ENCODE assay signal across 8 mouse cellular contexts in genomic region chr3:107332127-107332959, GRCm38 (mm10). TPM values are rescaled to one million over a fixed set of nuclear protein-coding genes. Genes with fewer than 3 reads are reported as not detected.
DNase-seq lines count a peak whose midpoint lies in the region; ATAC-seq and TF ChIP-seq lines count a peak whose summit lies in the region.

No protein-coding gene starts in this region.

- ATAC-seq in forebrain, embryonic 16.5 days = peak; percentile 7; the same call in 1 of the 2 replicates
- peak; percentile 15 for ATAC-seq in hindbrain, embryonic 11.5 days (ENCODE audit: low FRiP score)
- ATAC-seq in megakaryocyte progenitor cell, adult 5-6 weeks (replicated peaks; ENCODE audit: poor library complexity) = no peak

- DNase-seq in ES-E14 (ENCODE audit: low read depth, low spot score) = no peak
- DNase-seq in hindbrain, embryonic 11.5 days (ENCODE audit: low spot score) = peak; percentile 56
- DNase-seq in left cerebral cortex, adult 11 months (ENCODE audit: low spot score) = peak; percentile 29
- peak in 1 of 2 experiments; percentile 12 for DNase-seq in spleen, adult 2 months (ENCODE audit: low read depth in 1 of 2, low spot score in 2 of 2)

- H3K4me3 ChIP-seq in ES-E14 (ENCODE audit: insufficient read depth in 1 of 2, low read depth in 1 of 2, low read length in 2 of 2, poor library complexity in 1 of 2, severe bottlenecking in 1 of 2) = peak overlapping the region; percentile 98 to 99
- peak overlapping the region; percentile 86 for H3K4me3 ChIP-seq in bone marrow, adult 2 months (replicated peaks; ENCODE audit: control insufficient read depth, low read depth, low read length)
- H3K4me3 ChIP-seq in forebrain, embryonic 16.5 days (replicated peaks; ENCODE audit: low read length) = peak overlapping the region; percentile 98
- H3K4me3 ChIP-seq in hindbrain, embryonic 11.5 days (ENCODE audit: low read depth, low read length) = peak overlapping the region; percentile 96
- H3K4me3 ChIP-seq in macrophage (ENCODE audit: inconsistent target) = peak overlapping the region; percentile 50
- H3K4me3 ChIP-seq in spleen, adult 2 months (ENCODE audit: extremely low read depth, insufficient read depth, insufficient read length) = peak overlapping the region; percentile 96

- H3K79me2 ChIP-seq in macrophage (ENCODE audit: inconsistent target) = peaks cover 55% of the 10 kb centered on the region

- H3K27me3 ChIP-seq in forebrain, embryonic 16.5 days (replicated peaks; ENCODE audit: control insufficient read depth, insufficient read depth, low read length) = no peaks in the 10 kb centered on the region
- H3K27me3 ChIP-seq in hindbrain, embryonic 11.5 days (ENCODE audit: control insufficient read depth, insufficient read depth, low read length) = no peaks in the 10 kb centered on the region
- H3K27me3 ChIP-seq in spleen, adult 2 months (ENCODE audit: control insufficient read depth, insufficient read depth, low read length) = no peaks in the 10 kb centered on the region

- no peak for TF ChIP-seq CTCF in bone marrow, adult 2 months (IDR thresholded peaks at IDR 0.05; ENCODE audit: control insufficient read depth, insufficient read depth, low read length)
- no peak for TF ChIP-seq CTCF in spleen, adult 2 months (IDR thresholded peaks at IDR 0.05; ENCODE audit: extremely low read depth, insufficient read depth, insufficient read length, insufficient replicate concordance)

- H3K4me1 ChIP-seq in ES-E14 (ENCODE audit: control insufficient read depth in 2 of 2, insufficient read depth in 2 of 2, low read length in 2 of 2, poor library complexity in 1 of 2) = peaks cover 12 to 15% of the 10 kb centered on the region in 2 experiments
- peaks cover 2% of the 10 kb centered on the region; the same call in 1 of the 2 replicates for H3K4me1 ChIP-seq in bone marrow, adult 2 months (ENCODE audit: control insufficient read depth, insufficient read depth, low read length)
- H3K4me1 ChIP-seq in forebrain, embryonic 16.5 days (replicated peaks; ENCODE audit: control insufficient read depth, insufficient read depth, low read length) = peaks cover 25% of the 10 kb centered on the region
- peaks cover 15% of the 10 kb centered on the region for H3K4me1 ChIP-seq in hindbrain, embryonic 11.5 days (replicated peaks; ENCODE audit: control insufficient read depth, insufficient read depth, low read length)
- H3K4me1 ChIP-seq in spleen, adult 2 months (ENCODE audit: control insufficient read depth, insufficient read depth, insufficient read length) = peaks cover 13% of the 10 kb centered on the region; the same call in 1 of the 2 replicates

- peak overlapping the region; percentile 84 for H3K4me2 ChIP-seq in forebrain, embryonic 16.5 days (ENCODE audit: low read length)
- H3K4me2 ChIP-seq in hindbrain, embryonic 11.5 days (replicated peaks; ENCODE audit: low read depth, low read length) = peak overlapping the region; percentile 93

- peak overlapping the region; percentile 98 for H3K9ac ChIP-seq in ES-E14 (ENCODE audit: insufficient read depth, low read depth, low read length, poor library complexity, severe bottlenecking)
- peak overlapping the region; percentile 84 for H3K9ac ChIP-seq in forebrain, embryonic 16.5 days (replicated peaks; ENCODE audit: low read depth, low read length)
- H3K9ac ChIP-seq in hindbrain, embryonic 11.5 days (ENCODE audit: low read depth, low read length) = peak overlapping the region; percentile 92

- no peaks in the 10 kb centered on the region for H3K9me3 ChIP-seq in ES-E14 (ENCODE audit: control insufficient read depth, insufficient read depth, low read depth, low read length)
- no peaks in the 10 kb centered on the region for H3K9me3 ChIP-seq in forebrain, embryonic 16.5 days (ENCODE audit: control insufficient read depth, low read length)
- H3K9me3 ChIP-seq in hindbrain, embryonic 11.5 days (ENCODE audit: control insufficient read depth, low read length) = no peaks in the 10 kb centered on the region

- no peak for TF ChIP-seq POLR2A in bone marrow, adult 2 months (IDR thresholded peaks at IDR 0.05; ENCODE audit: borderline replicate concordance, control insufficient read depth, low read depth, low read length)
- no peak for TF ChIP-seq POLR2A in spleen, adult 2 months (IDR thresholded peaks at IDR 0.05; ENCODE audit: low read depth, low read length)

- H3K36me3 ChIP-seq in ES-E14 (ENCODE audit: control insufficient read depth, insufficient read depth, low read length, poor library complexity, severe bottlenecking) = peaks cover 26% of the 10 kb centered on the region
- peaks cover 6% of the 10 kb centered on the region; the same call in 1 of the 2 replicates for H3K36me3 ChIP-seq in forebrain, embryonic 16.5 days (ENCODE audit: control insufficient read depth, insufficient read depth)
- no peaks in the 10 kb centered on the region for H3K36me3 ChIP-seq in hindbrain, embryonic 11.5 days (ENCODE audit: control insufficient read depth, insufficient read depth, low read length)
- 0 out of 2 replicates have a peak, but pooled peaks cover 7% of the 10 kb centered on the region for H3K36me3 ChIP-seq in macrophage (ENCODE audit: inconsistent target)
- H3K36me3 ChIP-seq in spleen, adult 2 months (ENCODE audit: control insufficient read depth, insufficient read depth, low read length) = peaks cover 11% of the 10 kb centered on the region

- under 1% methylated on average over 75 of the region's 75 CpGs for WGBS in bone marrow, adult 2 months
- WGBS in forebrain, embryonic 16.5 days = under 1% methylated on average over 70 of the region's 75 CpGs
- under 1% methylated on average over 75 of the region's 75 CpGs for WGBS in hindbrain, embryonic 11.5 days
- WGBS in macrophage (ENCODE audit: missing documents) = under 1% methylated on average over 75 of the region's 75 CpGs
- under 1% methylated on average over 75 of the region's 75 CpGs for WGBS in spleen, adult 2 months

- in situ Hi-C loops in ES-E14 (cut with MboI; ENCODE audit: low sequenced_read_pairs in 2 of 2, unreplicated experiment in 2 of 2) = no loop called here

- H3K27ac ChIP-seq in ES-E14 (ENCODE audit: insufficient read depth, low read depth, low read length, poor library complexity, severe bottlenecking) (peak overlapping the region; percentile 78), macrophage (peak overlapping the region; percentile 91)
- H3K27ac ChIP-seq in bone marrow, adult 2 months (ENCODE audit: control insufficient read depth, insufficient read depth, low read depth, low read length, poor library complexity) = peak overlapping the region; percentile 81
- peak overlapping the region; percentile 90 for H3K27ac ChIP-seq in forebrain, embryonic 16.5 days (ENCODE audit: low read length)
- H3K27ac ChIP-seq in hindbrain, embryonic 11.5 days (ENCODE audit: low read depth, low read length) = peak overlapping the region; percentile 91
- H3K27ac ChIP-seq in spleen, adult 2 months (ENCODE audit: insufficient read depth, low read length) = peak overlapping the region; percentile 82

TF ChIP-seq in ES-E14, 5 proteins besides CTCF, POLR2A, EP300 and RAD21 (continues in another document):
- no peak for TF ChIP-seq CHD2 (IDR thresholded peaks at IDR 0.05; ENCODE audit: low read depth, low read length)
- no peak for TF ChIP-seq ZC3H11A (IDR thresholded peaks at IDR 0.05; ENCODE audit: borderline replicate concordance, low read depth, low read length)
- TF ChIP-seq HCFC1 (IDR thresholded peaks at IDR 0.05; ENCODE audit: borderline replicate concordance, insufficient read depth, low read length) = no peak

RNA-seq across cellular contexts. Expression of gene Rbm15, which starts 1.1 kb away (rescaled TPM):
- 48.5 and 53.8 TPM in 2 replicates for total RNA-seq in ES-E14 (2012; rRNA removed)
- polyA plus RNA-seq in bone marrow, adult 2 months (2011; ENCODE audit: insufficient read depth, insufficient read length, low replicate concordance, missing spikeins) = 14.6 and 26.7 TPM in 2 replicates
- 9.3 and 10.4 TPM in 2 replicates for polyA plus RNA-seq in forebrain, embryonic 16.5 days (2015; fragmentation: Nextera tagmentation; extraction: Ambion mirVana)
- 16.3 and 19.5 TPM in 2 replicates for polyA plus RNA-seq in hindbrain, embryonic 11.5 days (2014; fragmentation: Nextera tagmentation; extraction: Ambion mirVana)
- 100 to 1,000 TPM in 1 of 26 experiments, 10 to 100 TPM in 25; 36.1 to 109 (median 57.6) TPM for total RNA-seq in macrophage (2018; cell fraction: chromatin; rRNA removed)
- total RNA-seq in macrophage (2018; cell fraction: cytosol; rRNA removed) = 10 to 100 TPM; 25.0 to 38.5 (median 28.1) TPM
- total RNA-seq in macrophage (2018; cell fraction: nucleus; rRNA removed) = 10 to 100 TPM; 44.6 to 93.8 (median 65.2) TPM
- 5.4 to 9.7 TPM (median 8.7 TPM) in 3 replicates for polyA plus RNA-seq in macrophage (2018)
- polyA plus RNA-seq in spleen, adult 2 months (2012; rRNA removed) = 8.1 and 9.0 TPM in 2 replicates
- 49.5 and 50.0 TPM in 2 replicates for total RNA-seq in megakaryocyte progenitor cell, adult 5-6 weeks (2015)
- 31.2 and 33.9 TPM in 2 replicates for total RNA-seq in megakaryocyte progenitor cell, adult 5-6 weeks (2017)

RNA-seq across cellular contexts. Expression of gene Slc16a4, which starts 41.3 kb away (rescaled TPM):
- total RNA-seq in ES-E14 (2012; rRNA removed) = 0.42 and 0.85 TPM in 2 replicates
- 0.80 TPM in 1 of 2 replicates, not detected in the other for polyA plus RNA-seq in bone marrow, adult 2 months (2011; ENCODE audit: insufficient read depth, insufficient read length, low replicate concordance, missing spikeins)
- 2.4 and 2.8 TPM in 2 replicates for polyA plus RNA-seq in forebrain, embryonic 16.5 days (2015; fragmentation: Nextera tagmentation; extraction: Ambion mirVana)
- 2.2 and 4.0 TPM in 2 replicates for polyA plus RNA-seq in hindbrain, embryonic 11.5 days (2014; fragmentation: Nextera tagmentation; extraction: Ambion mirVana)
- under 1 TPM in 4 of 26 experiments, not detected in 22; 0.33 to 0.82 (median 0.36) TPM for total RNA-seq in macrophage (2018; cell fraction: chromatin; rRNA removed)
- not detected for total RNA-seq in macrophage (2018; cell fraction: cytosol; rRNA removed)
- total RNA-seq in macrophage (2018; cell fraction: nucleus; rRNA removed) = under 1 TPM in 1 of 26 experiments, not detected in 25; 0.28 TPM
- polyA plus RNA-seq in macrophage (2018) = not detected in 3 replicates
- 0.04 and 0.05 TPM in 2 replicates for polyA plus RNA-seq in spleen, adult 2 months (2012; rRNA removed)
- total RNA-seq in megakaryocyte progenitor cell, adult 5-6 weeks (2015) = 0.35 TPM in 1 of 2 replicates, not detected in the other
- total RNA-seq in megakaryocyte progenitor cell, adult 5-6 weeks (2017) = 0.37 TPM in 1 of 2 replicates, not detected in the other

RNA-seq across cellular contexts. Expression of gene Lamtor5, which starts 53.7 kb away (rescaled TPM):
- 58.9 and 76.9 TPM in 2 replicates for total RNA-seq in ES-E14 (2012; rRNA removed)
- 38.4 and 57.7 TPM in 2 replicates for polyA plus RNA-seq in bone marrow, adult 2 months (2011; ENCODE audit: insufficient read depth, insufficient read length, low replicate concordance, missing spikeins)
- 208 and 220 TPM in 2 replicates for polyA plus RNA-seq in forebrain, embryonic 16.5 days (2015; fragmentation: Nextera tagmentation; extraction: Ambion mirVana)
- 203 TPM in 2 replicates for polyA plus RNA-seq in hindbrain, embryonic 11.5 days (2014; fragmentation: Nextera tagmentation; extraction: Ambion mirVana)
- total RNA-seq in macrophage (2018; cell fraction: chromatin; rRNA removed) = 10 to 100 TPM in 17 of 26 experiments, 1 to 10 TPM in 9; 4.4 to 28.3 (median 13.1) TPM
- 100 to 1,000 TPM; 131 to 215 (median 169) TPM for total RNA-seq in macrophage (2018; cell fraction: cytosol; rRNA removed)
- 10 to 100 TPM; 14.6 to 65.3 (median 39.0) TPM for total RNA-seq in macrophage (2018; cell fraction: nucleus; rRNA removed)
- 134 to 197 TPM (median 162 TPM) in 3 replicates for polyA plus RNA-seq in macrophage (2018)
- 54.0 and 59.0 TPM in 2 replicates for polyA plus RNA-seq in spleen, adult 2 months (2012; rRNA removed)
- 122 and 131 TPM in 2 replicates for total RNA-seq in megakaryocyte progenitor cell, adult 5-6 weeks (2015)
- 47.2 and 71.8 TPM in 2 replicates for total RNA-seq in megakaryocyte progenitor cell, adult 5-6 weeks (2017)
